In the genomic region with DNA sequence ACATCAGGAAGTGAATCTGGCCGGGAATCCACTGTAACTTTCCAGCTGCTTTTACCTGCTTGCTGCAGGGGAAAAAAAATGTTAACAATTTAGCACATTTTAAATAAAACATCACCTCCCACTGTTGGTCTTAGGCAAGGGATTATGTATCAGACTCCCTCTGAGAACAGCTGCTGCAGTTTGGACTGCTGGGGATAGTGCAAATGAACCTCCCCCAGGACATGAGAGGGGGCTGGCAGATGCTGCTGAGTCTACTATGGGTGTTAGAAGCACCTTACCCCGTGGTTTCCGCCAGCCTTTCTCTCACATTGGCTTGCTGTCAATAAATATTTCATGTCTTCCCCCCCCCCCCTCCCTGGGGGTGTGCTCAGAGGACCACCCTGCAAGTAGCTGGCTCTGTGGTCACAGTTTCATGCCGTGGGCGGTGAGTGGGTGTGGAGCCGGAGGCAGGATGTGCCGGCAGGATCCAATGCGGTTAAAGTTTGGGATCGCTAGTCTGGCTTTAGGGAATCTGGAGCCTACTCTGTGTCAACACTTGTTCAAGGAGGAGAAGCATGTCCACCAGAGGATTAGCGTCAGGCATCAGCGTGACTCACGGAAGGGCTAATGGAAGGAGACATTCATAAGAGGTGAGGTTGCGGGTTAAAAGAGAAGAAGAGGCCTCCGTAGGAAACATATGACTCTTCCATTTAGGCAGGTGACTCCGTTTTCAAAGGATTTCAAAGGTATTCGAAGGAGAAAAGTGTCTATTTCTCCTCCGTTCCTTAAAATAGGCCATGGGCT, we compare ENCODE assay signal across 9 mouse cellular contexts. TPM values are rescaled to one million over a fixed set of nuclear protein-coding genes. Genes with fewer than 3 reads are reported as not detected.
DNase-seq lines count a peak whose midpoint lies in the region; ATAC-seq and TF ChIP-seq lines count a peak whose summit lies in the region.
"Had no signal": no experiment of that assay in that cellular context is flagged by ENCODE, and none has a peak within 500 bp of the region (broad histone marks: within the 10 kb centered on the region; RNA-seq: fewer than 3 reads in every experiment).

No protein-coding gene starts in this region.

- no peak overlapping the region for H3K27ac ChIP-seq in forebrain, embryonic 13.5 days
- no peak overlapping the region for H3K27ac ChIP-seq in forebrain, postnatal 0 days (ENCODE audit: low read depth, low read length)
- H3K27ac ChIP-seq in kidney, embryonic 16.5 days (ENCODE audit: low read length) = no peak overlapping the region
- no peak overlapping the region for H3K27ac ChIP-seq in limb, embryonic 12.5 days
- H3K27ac ChIP-seq in gastrocnemius, adult 2 months = no peak overlapping the region
- H3K27ac ChIP-seq: liver, embryonic 15.5 days had no signal

- no peaks in the 10 kb centered on the region for H3K27me3 ChIP-seq in forebrain, embryonic 13.5 days
- H3K27me3 ChIP-seq in forebrain, postnatal 0 days (ENCODE audit: insufficient read depth, low read length) = no peaks in the 10 kb centered on the region
- H3K27me3 ChIP-seq in kidney, embryonic 16.5 days (ENCODE audit: insufficient read depth, low read length) = 0 out of 2 replicates have a peak, but pooled peaks cover 3% of the 10 kb centered on the region
- peaks cover 12% of the 10 kb centered on the region for H3K27me3 ChIP-seq in limb, embryonic 12.5 days

- no peak overlapping the region for H3K4me3 ChIP-seq in forebrain, embryonic 13.5 days
- no peak overlapping the region for H3K4me3 ChIP-seq in forebrain, postnatal 0 days (ENCODE audit: low read depth, low read length)
- no peak overlapping the region for H3K4me3 ChIP-seq in kidney, embryonic 16.5 days (ENCODE audit: low read length)
- no peak overlapping the region for H3K4me3 ChIP-seq in limb, embryonic 12.5 days (replicated peaks)
- H3K4me3 ChIP-seq in gastrocnemius, adult 2 months = no peak overlapping the region; the same call in 1 of the 2 replicates
- H3K4me3 ChIP-seq: liver, embryonic 15.5 days had no signal

- 0 out of 2 replicates have a peak overlapping the region, but pooled peaks have one; percentile 5 for H3K4me2 ChIP-seq in forebrain, embryonic 13.5 days
- no peak overlapping the region for H3K4me2 ChIP-seq in forebrain, postnatal 0 days (ENCODE audit: low read depth)
- H3K4me2 ChIP-seq in kidney, embryonic 16.5 days (replicated peaks; ENCODE audit: low read depth, low read length) = peak overlapping the region; percentile 29; the same call in 1 of the 2 replicates
- peak overlapping the region; percentile 36 for H3K4me2 ChIP-seq in limb, embryonic 12.5 days
- H3K4me2 ChIP-seq: liver, embryonic 15.5 days had no signal

- intact Hi-C loops in gastrocnemius, adult 2 months (cut with DNase I) = no loop called here

- no peak overlapping the region for H3K9ac ChIP-seq in forebrain, embryonic 13.5 days
- H3K9ac ChIP-seq in forebrain, postnatal 0 days = no peak overlapping the region
- no peak overlapping the region for H3K9ac ChIP-seq in kidney, embryonic 16.5 days (replicated peaks; ENCODE audit: low read length)
- H3K9ac ChIP-seq in limb, embryonic 12.5 days (replicated peaks) = no peak overlapping the region
- H3K9ac ChIP-seq: liver, embryonic 15.5 days had no signal

- 0 out of 2 replicates have a peak, but pooled peaks cover 7% of the 10 kb centered on the region for H3K4me1 ChIP-seq in forebrain, embryonic 13.5 days
- no peaks in the 10 kb centered on the region for H3K4me1 ChIP-seq in forebrain, postnatal 0 days (ENCODE audit: insufficient read depth)
- H3K4me1 ChIP-seq in kidney, embryonic 16.5 days (ENCODE audit: insufficient read depth, low read length) = no peaks in the 10 kb centered on the region
- peaks cover 19% of the 10 kb centered on the region for H3K4me1 ChIP-seq in limb, embryonic 12.5 days (replicated peaks)
- H3K4me1 ChIP-seq: liver, embryonic 15.5 days had no signal

- 33% methylated on average over 17 of the region's 17 CpGs for WGBS in forebrain, embryonic 13.5 days
- WGBS in forebrain, postnatal 0 days = 40% methylated on average over 17 of the region's 17 CpGs
- WGBS in kidney, embryonic 16.5 days = 39% methylated on average over 17 of the region's 17 CpGs
- WGBS in limb, embryonic 12.5 days = 23% methylated on average over 17 of the region's 17 CpGs

- ATAC-seq in forebrain, embryonic 13.5 days = no peak
- no peak for ATAC-seq in forebrain, postnatal 0 days
- no peak for ATAC-seq in kidney, embryonic 16.5 days (ENCODE audit: low FRiP score, low TSS enrichment)
- ATAC-seq in limb, embryonic 12.5 days (ENCODE audit: insufficient number of reproducible peaks, insufficient read depth, low FRiP score, low TSS enrichment, low read depth) = peak; percentile 59; the same call in 1 of the 2 replicates
- ATAC-seq in inflammation-experienced regulatory T-cells, adult 6 months = no peak

- no peaks in the 10 kb centered on the region for H3K9me3 ChIP-seq in forebrain, embryonic 13.5 days (replicated peaks)
- H3K9me3 ChIP-seq in forebrain, postnatal 0 days (ENCODE audit: low read length) = no peaks in the 10 kb centered on the region
- H3K9me3 ChIP-seq in kidney, embryonic 16.5 days (ENCODE audit: low read length) = no peaks in the 10 kb centered on the region
- H3K9me3 ChIP-seq in limb, embryonic 12.5 days = no peaks in the 10 kb centered on the region
- H3K9me3 ChIP-seq: liver, embryonic 15.5 days had no signal

- no peaks in the 10 kb centered on the region for H3K36me3 ChIP-seq in forebrain, embryonic 13.5 days (ENCODE audit: poor library complexity, severe bottlenecking)
- no peaks in the 10 kb centered on the region for H3K36me3 ChIP-seq in forebrain, postnatal 0 days (ENCODE audit: insufficient read depth)
- no peaks in the 10 kb centered on the region for H3K36me3 ChIP-seq in kidney, embryonic 16.5 days (ENCODE audit: insufficient read depth, low read length)
- H3K36me3 ChIP-seq in limb, embryonic 12.5 days = no peaks in the 10 kb centered on the region
- H3K36me3 ChIP-seq: liver, embryonic 15.5 days had no signal

- TF ChIP-seq CTCF in forebrain, postnatal 0 days (IDR thresholded peaks at IDR 0.05; ENCODE audit: low read depth) = no peak
- no peak for TF ChIP-seq CTCF in gastrocnemius, adult 2 months (IDR thresholded peaks at IDR 0.05)

- DNase-seq in forebrain, postnatal 0 days = no peak
- no peak for DNase-seq in kidney, postnatal 25 days
- DNase-seq in Muller cell, postnatal 12 days (ENCODE audit: inconsistent ontology term) = peak; percentile 3
- no peak for DNase-seq in gastrocnemius, adult 2 months

RNA-seq across cellular contexts. Expression of a gene that starts 29.9 kb away (rescaled TPM):
- 0.57 and 0.74 TPM in 2 replicates for polyA plus RNA-seq in forebrain, embryonic 13.5 days (2015; fragmentation: Nextera tagmentation; extraction: Ambion mirVana)
- total RNA-seq in forebrain, postnatal 0 days (2014; rRNA removed) = 0.48 and 2.4 TPM in 2 replicates
- 0.39 and 0.94 TPM in 2 replicates for polyA plus RNA-seq in forebrain, postnatal 0 days (2015; fragmentation: Nextera tagmentation; extraction: Ambion mirVana)
- 0.12 and 0.55 TPM in 2 replicates for polyA plus RNA-seq in kidney, embryonic 16.5 days (2015; fragmentation: Nextera tagmentation; extraction: Ambion mirVana)
- 1.0 and 2.2 TPM in 2 replicates for polyA plus RNA-seq in limb, embryonic 12.5 days (2016; fragmentation: Nextera tagmentation; extraction: Ambion mirVana)
- total RNA-seq in gastrocnemius, adult 2 months (2021) = under 1 TPM; 0.20 to 0.26 TPM
- not detected for polyA plus RNA-seq in inflammation-experienced regulatory T-cells, adult 6 months (2017; shearing (Covaris generic))

RNA-seq across cellular contexts. Expression of a gene that starts 45.2 kb away (rescaled TPM):
- polyA plus RNA-seq in forebrain, embryonic 13.5 days (2015; fragmentation: Nextera tagmentation; extraction: Ambion mirVana) = 1.1 and 1.7 TPM in 2 replicates
- total RNA-seq in forebrain, postnatal 0 days (2014; rRNA removed) = 0.69 and 0.81 TPM in 2 replicates
- 3.4 and 5.3 TPM in 2 replicates for polyA plus RNA-seq in forebrain, postnatal 0 days (2015; fragmentation: Nextera tagmentation; extraction: Ambion mirVana)
- polyA plus RNA-seq in kidney, embryonic 16.5 days (2015; fragmentation: Nextera tagmentation; extraction: Ambion mirVana) = 0.48 and 0.56 TPM in 2 replicates
- polyA plus RNA-seq in limb, embryonic 12.5 days (2016; fragmentation: Nextera tagmentation; extraction: Ambion mirVana) = 0.51 TPM in 1 of 2 replicates, not detected in the other
- not detected for total RNA-seq in gastrocnemius, adult 2 months (2021)
- not detected for polyA plus RNA-seq in inflammation-experienced regulatory T-cells, adult 6 months (2017; shearing (Covaris generic))
- polyA plus RNA-seq: liver, embryonic 15.5 days had no signal
